Mouse (Mus musculus): Measurements from ENCODE around the gene Rps21. TPM values are rescaled to one million over a fixed set of nuclear protein-coding genes. Genes with fewer than 3 reads are reported as not detected.

Gene Rps21
- polyA plus RNA-seq, 1 experiment from 2014 or later = 509 TPM

- 84% methylated on average over 3 of the region's 3 CpGs for WGBS
- H3K36me3 ChIP-seq (replicated peaks; ENCODE audit: control insufficient read depth, insufficient read depth) = peaks cover 78% of the 10 kb centered on the region
- no peak overlapping the region for H3K4me2 ChIP-seq (replicated peaks)
- no peak overlapping the region for H3K9ac ChIP-seq
- no peaks in the 10 kb centered on the region for H3K9me3 ChIP-seq (ENCODE audit: control insufficient read depth, low read length)
- peaks cover 7% of the 10 kb centered on the region for H3K4me1 ChIP-seq (replicated peaks; ENCODE audit: control insufficient read depth, insufficient read depth, low read length)
- no peak overlapping the region for H3K4me3 ChIP-seq (replicated peaks; ENCODE audit: low read length)
- no peak overlapping the region for H3K27ac ChIP-seq
- H3K27me3 ChIP-seq (ENCODE audit: control insufficient read depth, insufficient read depth, low read length) = no peaks in the 10 kb centered on the region
- no peak for ATAC-seq (ENCODE audit: low FRiP score)
- no peak for DNase-seq (ENCODE audit: low spot score)
Observed at GRCm38 (mm10) chr2:180262441-180262840, 5.3 kb downstream of the Rps21 start.

- no peaks in the 10 kb centered on the region for H3K9me3 ChIP-seq (ENCODE audit: control insufficient read depth, low read length)
- no peak overlapping the region for H3K4me3 ChIP-seq (replicated peaks; ENCODE audit: low read length)
- H3K4me1 ChIP-seq (replicated peaks; ENCODE audit: control insufficient read depth, insufficient read depth, low read length) = peaks cover 6% of the 10 kb centered on the region
- H3K27ac ChIP-seq = no peak overlapping the region
- DNase-seq (ENCODE audit: low spot score) (no peak), ATAC-seq (ENCODE audit: low FRiP score) (no peak)
- H3K4me2 ChIP-seq (replicated peaks) = no peak overlapping the region
- peaks cover 78% of the 10 kb centered on the region for H3K36me3 ChIP-seq (replicated peaks; ENCODE audit: control insufficient read depth, insufficient read depth)
- H3K27me3 ChIP-seq (ENCODE audit: control insufficient read depth, insufficient read depth, low read length) = no peaks in the 10 kb centered on the region
- no peak overlapping the region for H3K9ac ChIP-seq
- 92% methylated on average over 10 of the region's 10 CpGs for WGBS
Observed at GRCm38 (mm10) chr2:180262891-180263290, 5.7 kb downstream of the Rps21 start.

DNA sequence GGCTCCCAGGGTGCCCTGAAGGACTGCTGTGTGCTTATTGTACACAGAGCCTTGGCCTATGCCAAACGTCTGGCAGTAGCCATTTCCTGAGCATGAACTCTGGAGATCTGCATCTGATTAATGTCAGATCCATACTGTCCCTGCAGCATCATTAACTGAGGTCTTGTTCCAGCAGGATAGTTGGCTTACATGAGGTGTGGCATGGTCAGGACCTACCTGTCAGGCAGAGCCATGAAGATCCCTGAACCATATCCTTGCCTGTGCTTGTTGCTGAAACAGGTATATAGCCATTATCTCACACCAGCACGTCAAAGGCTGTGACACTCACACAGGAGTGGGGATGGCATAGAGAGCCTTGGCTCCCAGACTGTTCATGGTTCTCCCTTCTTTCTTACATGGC is 10.8 kb downstream of the Rps21 start:
- WGBS = 69% methylated on average over 2 of the region's 2 CpGs
- H3K4me3 ChIP-seq (replicated peaks; ENCODE audit: low read length) = no peak overlapping the region
- no peak overlapping the region for H3K4me2 ChIP-seq (replicated peaks)
- H3K9ac ChIP-seq = no peak overlapping the region
- H3K36me3 ChIP-seq (replicated peaks; ENCODE audit: control insufficient read depth, insufficient read depth) = peaks cover 35% of the 10 kb centered on the region
- H3K27ac ChIP-seq = no peak overlapping the region
- no peaks in the 10 kb centered on the region for H3K27me3 ChIP-seq (ENCODE audit: control insufficient read depth, insufficient read depth, low read length)
- ATAC-seq (ENCODE audit: low FRiP score) = no peak
- H3K9me3 ChIP-seq (ENCODE audit: control insufficient read depth, low read length) = no peaks in the 10 kb centered on the region
- DNase-seq (ENCODE audit: low spot score) = no peak
- peaks cover 24% of the 10 kb centered on the region for H3K4me1 ChIP-seq (replicated peaks; ENCODE audit: control insufficient read depth, insufficient read depth, low read length)

DNA sequence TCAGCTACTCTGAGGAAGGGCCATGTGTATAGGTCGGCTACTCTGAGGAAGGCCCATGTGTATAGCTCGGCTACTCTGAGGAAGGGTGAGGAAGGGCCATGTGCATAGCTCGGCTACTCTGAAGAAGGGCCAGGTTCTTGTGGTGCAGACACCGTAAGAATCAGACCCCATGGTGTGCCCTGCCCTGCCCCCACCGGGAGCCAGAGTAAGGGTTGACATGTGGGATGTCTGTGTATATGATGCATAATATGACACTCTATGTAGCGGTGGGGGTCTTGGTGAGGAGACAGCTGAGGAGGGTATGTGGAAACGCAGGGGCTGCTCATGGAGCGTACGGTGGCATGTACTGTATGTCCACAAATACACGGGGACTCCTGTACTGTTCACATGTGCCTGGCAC is 12.2 kb downstream of the Rps21 start:
- Histone ChIP-seq H3K9me3 (ENCODE audit: control insufficient read depth, low read length) (no peaks in the 10 kb centered on the region), H3K27me3 (ENCODE audit: control insufficient read depth, insufficient read depth, low read length) (no peaks in the 10 kb centered on the region), H3K9ac (no peak overlapping the region), H3K4me2 (replicated peaks) (no peak overlapping the region), H3K4me1 (replicated peaks; ENCODE audit: control insufficient read depth, insufficient read depth, low read length) (peaks cover 28% of the 10 kb centered on the region), H3K36me3 (replicated peaks; ENCODE audit: control insufficient read depth, insufficient read depth) (peaks cover 21% of the 10 kb centered on the region), H3K4me3 (replicated peaks; ENCODE audit: low read length) (no peak overlapping the region), H3K27ac (no peak overlapping the region)
- DNase-seq (ENCODE audit: low spot score) (no peak), ATAC-seq (ENCODE audit: low FRiP score) (no peak)
- 92% methylated on average over 10 of the region's 10 CpGs for WGBS

- Histone ChIP-seq H3K4me2 (replicated peaks) (no peak overlapping the region), H3K9ac (0 out of 2 replicates have a peak overlapping the region, but pooled peaks have one; percentile 10)
Observed at GRCm38 (mm10) chr2:180270537-180271255, 13.5 kb downstream of the Rps21 start.

DNA sequence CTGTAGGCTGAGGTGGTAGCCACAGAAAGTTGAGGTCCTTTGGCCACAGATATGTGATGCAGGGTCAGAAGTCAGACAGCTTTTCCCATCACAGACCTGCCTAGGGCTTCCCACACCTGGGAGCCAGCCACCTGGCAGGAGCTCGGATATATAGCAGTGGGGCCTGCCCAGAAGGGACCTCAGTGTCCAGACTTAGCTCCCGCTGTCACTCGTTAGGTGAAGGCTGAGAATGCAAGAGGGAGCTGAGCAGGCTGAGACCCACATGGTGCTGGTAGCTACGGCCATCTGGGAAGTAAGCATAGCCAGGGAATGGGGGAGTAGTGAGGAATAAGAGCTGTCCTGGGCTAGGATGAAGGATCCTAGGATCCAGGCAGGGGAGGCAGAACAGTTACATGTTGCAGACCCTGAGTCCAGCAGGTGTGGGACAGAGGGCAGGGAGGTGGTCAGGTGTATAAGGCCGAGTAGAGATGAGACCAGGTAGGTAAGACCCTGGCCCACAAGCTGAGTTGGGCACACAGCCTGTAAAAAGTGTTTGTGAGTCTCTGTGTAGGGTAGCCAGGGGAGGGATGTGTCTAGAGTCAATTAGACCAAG is 14.7 kb downstream of the Rps21 start:
- DNase-seq (ENCODE audit: low spot score) (no peak), ATAC-seq (ENCODE audit: low FRiP score) (no peak)
- peak overlapping the region; percentile 97 for H3K9ac ChIP-seq
- no peaks in the 10 kb centered on the region for H3K27me3 ChIP-seq (ENCODE audit: control insufficient read depth, insufficient read depth, low read length)
- peaks cover 8% of the 10 kb centered on the region for H3K36me3 ChIP-seq (replicated peaks; ENCODE audit: control insufficient read depth, insufficient read depth)
- H3K27ac ChIP-seq = no peak overlapping the region
- WGBS = 74% methylated on average over 5 of the region's 5 CpGs
- peak overlapping the region; percentile 95 for H3K4me2 ChIP-seq (replicated peaks)
- peak overlapping the region; percentile 92 for H3K4me3 ChIP-seq (replicated peaks; ENCODE audit: low read length)
- H3K9me3 ChIP-seq (ENCODE audit: control insufficient read depth, low read length) = no peaks in the 10 kb centered on the region
- H3K4me1 ChIP-seq (replicated peaks; ENCODE audit: control insufficient read depth, insufficient read depth, low read length) = peaks cover 28% of the 10 kb centered on the region

More at GRCm38 (mm10) chr2:180270537-180271255, 13.5 kb downstream of the Rps21 start:
- DNase-seq (ENCODE audit: low spot score) = no peak
- Histone ChIP-seq H3K4me1 (replicated peaks; ENCODE audit: control insufficient read depth, insufficient read depth, low read length) (peaks cover 28% of the 10 kb centered on the region), H3K27ac (no peak overlapping the region), H3K4me3 (replicated peaks; ENCODE audit: low read length) (no peak overlapping the region), H3K36me3 (replicated peaks; ENCODE audit: control insufficient read depth, insufficient read depth) (peaks cover 20% of the 10 kb centered on the region), H3K9me3 (ENCODE audit: control insufficient read depth, low read length) (no peaks in the 10 kb centered on the region), H3K27me3 (ENCODE audit: control insufficient read depth, insufficient read depth, low read length) (no peaks in the 10 kb centered on the region)
- WGBS = 84% methylated on average over 7 of the region's 7 CpGs
- no peak for ATAC-seq (ENCODE audit: low FRiP score)

DNA sequence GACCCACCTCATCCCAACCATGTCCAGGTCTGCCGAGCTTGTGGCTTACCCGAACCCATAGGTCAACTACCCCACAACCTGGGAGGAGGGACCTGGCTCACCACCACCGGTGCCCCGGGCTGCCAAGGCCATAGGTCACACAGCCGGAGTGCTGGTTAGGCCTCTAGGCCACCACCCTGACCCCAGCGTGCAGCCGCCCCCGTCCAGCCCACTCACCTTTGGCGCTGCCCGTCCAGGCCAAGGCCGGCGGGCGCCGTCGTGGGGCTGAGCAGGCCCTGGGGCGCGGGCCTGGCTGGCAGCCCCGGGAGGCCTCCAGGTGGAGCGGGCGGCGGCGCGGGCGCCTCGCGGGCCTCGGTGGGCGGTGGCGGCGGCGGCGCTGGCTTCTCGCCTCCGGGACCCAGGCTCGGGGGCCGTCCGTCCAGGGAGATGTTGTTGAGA is 15.7 kb downstream of the Rps21 start:
- Histone ChIP-seq H3K36me3 (replicated peaks; ENCODE audit: control insufficient read depth, insufficient read depth) (peaks cover 7% of the 10 kb centered on the region; the same call in 1 of the 2 replicates), H3K27me3 (ENCODE audit: control insufficient read depth, insufficient read depth, low read length) (no peaks in the 10 kb centered on the region), H3K4me1 (replicated peaks; ENCODE audit: control insufficient read depth, insufficient read depth, low read length) (peaks cover 28% of the 10 kb centered on the region), H3K4me2 (replicated peaks) (peak overlapping the region; percentile 95), H3K4me3 (replicated peaks; ENCODE audit: low read length) (peak overlapping the region; percentile 92), H3K27ac (peak overlapping the region; percentile 67), H3K9ac (peak overlapping the region; percentile 97), H3K9me3 (ENCODE audit: control insufficient read depth, low read length) (no peaks in the 10 kb centered on the region)
- DNase-seq (ENCODE audit: low spot score) (no peak), ATAC-seq (ENCODE audit: low FRiP score) (peak; percentile 29)
- WGBS = 1% methylated on average over 20 of the region's 37 CpGs

DNA sequence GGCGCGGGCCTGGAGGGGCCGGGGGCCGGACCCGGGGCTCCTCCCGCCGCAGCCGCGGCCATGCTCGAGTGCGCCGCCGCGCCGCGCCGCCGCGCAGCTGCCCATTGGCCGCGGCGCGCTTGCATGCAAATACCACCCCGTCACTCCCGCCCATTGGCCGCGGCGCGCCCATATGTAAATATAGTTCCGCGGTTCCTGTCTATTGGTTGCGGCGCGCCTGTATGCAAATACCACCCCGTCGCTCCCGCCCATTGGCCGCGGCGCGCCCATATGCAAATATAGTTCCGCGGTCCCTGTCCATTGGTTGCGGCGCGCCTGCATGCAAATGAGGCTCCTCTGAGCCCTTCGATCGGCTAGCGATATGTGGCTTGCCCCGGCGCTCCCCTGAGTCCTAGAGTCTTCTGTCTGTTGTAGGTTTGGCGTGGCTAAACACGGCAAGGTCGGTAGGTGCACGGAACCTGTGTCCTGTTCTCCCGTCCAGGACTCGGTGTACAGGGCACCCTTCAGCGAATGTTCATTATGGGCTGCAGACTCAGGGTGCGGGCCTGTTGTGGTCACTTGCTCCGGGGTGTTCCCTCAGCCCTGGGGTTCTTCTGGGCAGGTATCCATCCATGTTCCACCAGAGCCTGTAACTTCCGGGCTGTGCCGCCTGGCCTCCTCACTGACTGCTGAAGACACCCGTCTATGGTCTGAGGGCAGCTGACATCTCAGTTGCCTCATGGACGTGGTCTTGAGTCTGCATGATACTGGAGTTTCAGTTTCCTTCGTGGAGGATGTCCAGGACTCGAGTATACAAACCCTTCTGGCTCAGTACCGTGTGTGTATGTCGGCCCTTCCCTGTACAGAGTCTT is 16.4 kb downstream of the Rps21 start, which contains the start of gene Cables2:
Cables2 (minus strand) TSS at position 103 of the 851 bp plus-strand sequence.
- no peaks in the 10 kb centered on the region for H3K9me3 ChIP-seq (ENCODE audit: control insufficient read depth, low read length)
- H3K4me3 ChIP-seq (replicated peaks; ENCODE audit: low read length) = peak within 1 kb of the TSS; percentile 92
- DNase-seq (ENCODE audit: low spot score) (peak; percentile 96), ATAC-seq (ENCODE audit: low FRiP score) (peak; percentile 96)
- peak within 1 kb of the TSS; percentile 95 for H3K4me2 ChIP-seq (replicated peaks)
- no peaks in the 10 kb centered on the region for H3K27me3 ChIP-seq (ENCODE audit: control insufficient read depth, insufficient read depth, low read length)
- peaks cover 7% of the 10 kb centered on the region; the same call in 1 of the 2 replicates for H3K36me3 ChIP-seq (replicated peaks; ENCODE audit: control insufficient read depth, insufficient read depth)
- peak within 1 kb of the TSS; percentile 97 for H3K9ac ChIP-seq
- H3K27ac ChIP-seq = peak within 1 kb of the TSS; percentile 67
- H3K4me1 ChIP-seq (replicated peaks; ENCODE audit: control insufficient read depth, insufficient read depth, low read length) = peaks cover 28% of the 10 kb centered on the region
- WGBS = 9% methylated on average over 68 of the region's 68 CpGs

GRCm38 (mm10) chr2:180274523-180274922 is 17.3 kb downstream of the Rps21 start:
- H3K4me3 ChIP-seq (replicated peaks; ENCODE audit: low read length) = no peak overlapping the region
- no peak overlapping the region for H3K9ac ChIP-seq
- peaks cover 28% of the 10 kb centered on the region for H3K4me1 ChIP-seq (replicated peaks; ENCODE audit: control insufficient read depth, insufficient read depth, low read length)
- peaks cover 7% of the 10 kb centered on the region; the same call in 1 of the 2 replicates for H3K36me3 ChIP-seq (replicated peaks; ENCODE audit: control insufficient read depth, insufficient read depth)
- no peaks in the 10 kb centered on the region for H3K27me3 ChIP-seq (ENCODE audit: control insufficient read depth, insufficient read depth, low read length)
- H3K9me3 ChIP-seq (ENCODE audit: control insufficient read depth, low read length) = no peaks in the 10 kb centered on the region
- H3K4me2 ChIP-seq (replicated peaks) = no peak overlapping the region
- ATAC-seq (ENCODE audit: low FRiP score) (no peak), DNase-seq (ENCODE audit: low spot score) (no peak)
- WGBS = 86% methylated on average over 2 of the region's 2 CpGs
- H3K27ac ChIP-seq = no peak overlapping the region
